Mouse (Mus musculus) retina, embryonic 14.5 days (tissue): ENCODE results near the gene Spice1.

Experiments
- DNase-seq: peaks from one replicate; pipeline ENCODE4 v3.0.0-alpha.2; 2015; ENCODE audit warnings: low spot score

The Spice1 gene

DNA sequence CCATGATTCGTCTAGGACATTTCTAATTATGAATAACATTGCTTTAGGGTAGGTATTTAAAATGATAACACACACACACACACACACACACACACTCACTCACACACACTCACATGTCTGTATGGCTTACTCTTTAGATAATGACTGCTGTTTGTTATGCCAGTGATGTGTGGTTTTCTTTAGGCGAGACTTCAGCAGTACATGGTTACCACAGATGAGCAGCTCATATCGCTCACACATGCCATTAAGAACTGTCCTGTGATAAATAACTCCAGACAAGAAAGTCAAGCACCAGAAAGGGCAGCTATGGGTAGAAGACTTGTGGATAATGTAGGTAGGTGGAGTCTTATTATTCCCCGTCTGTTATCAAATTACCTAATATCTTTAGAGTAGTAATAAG lies 28.5 kb downstream of the Spice1 start:
- no peak for DNase-seq

DNA sequence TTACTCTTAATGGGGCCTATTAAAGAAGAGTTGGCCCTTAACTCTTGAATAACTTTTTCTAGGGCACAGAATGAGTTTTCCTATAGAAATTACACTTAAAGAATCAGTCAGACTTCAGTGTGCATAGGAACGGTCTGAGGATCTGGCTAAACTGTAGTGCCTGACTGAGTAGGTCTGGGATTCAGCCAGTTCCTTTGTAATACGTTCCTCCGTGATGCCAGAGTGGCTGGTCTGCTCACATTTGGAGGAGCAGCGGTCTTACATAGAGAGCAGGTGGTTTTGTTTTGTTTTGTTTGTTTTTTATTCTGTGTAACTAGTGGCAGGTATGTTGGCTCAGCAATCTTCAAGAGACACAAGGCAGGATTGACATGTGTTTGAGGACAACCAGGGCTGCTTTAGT lies 33.1 kb downstream of the Spice1 start:
- no peak for DNase-seq

DNA sequence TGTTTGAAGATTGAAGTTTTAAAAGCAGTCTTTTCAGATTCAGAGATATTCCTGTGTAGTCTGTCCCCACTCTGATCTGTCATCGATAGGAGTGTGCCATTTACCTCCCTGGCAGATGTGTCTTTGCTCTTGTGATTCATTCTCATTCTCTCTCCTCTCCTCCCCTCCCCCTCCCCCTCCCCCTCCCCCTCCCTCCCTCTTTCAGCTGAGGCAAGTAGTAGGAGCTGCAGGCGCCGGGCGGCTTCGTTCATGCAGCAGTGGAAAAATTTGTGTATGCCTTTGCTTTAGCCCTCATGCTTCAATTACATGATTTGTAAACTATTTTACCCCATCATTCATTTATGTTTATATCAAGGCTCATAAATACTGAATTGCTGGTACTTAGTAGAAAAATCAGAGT lies 34.7 kb downstream of the Spice1 start:
- peak; percentile 7 for DNase-seq

DNA sequence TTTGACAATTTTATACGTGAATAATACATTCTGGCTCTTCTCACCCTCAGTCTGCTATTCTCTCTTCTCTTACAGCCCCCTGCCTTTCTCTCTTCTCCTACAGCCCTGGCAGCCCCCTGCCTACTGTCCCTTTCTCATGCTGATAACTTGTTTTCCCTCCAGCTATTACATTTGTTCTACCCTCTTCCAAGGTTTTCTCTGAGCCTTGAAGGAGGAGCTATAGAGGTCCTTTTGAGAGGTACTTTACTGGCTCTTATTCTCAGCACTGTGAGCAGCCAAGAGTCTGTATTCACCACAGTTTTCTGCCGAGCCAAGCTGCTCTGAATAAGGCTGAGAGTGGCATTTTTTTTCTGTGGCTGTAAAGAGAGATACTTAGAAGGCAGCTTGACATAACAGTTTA lies 36.6 kb downstream of the Spice1 start:
- DNase-seq: no peak

DNA sequence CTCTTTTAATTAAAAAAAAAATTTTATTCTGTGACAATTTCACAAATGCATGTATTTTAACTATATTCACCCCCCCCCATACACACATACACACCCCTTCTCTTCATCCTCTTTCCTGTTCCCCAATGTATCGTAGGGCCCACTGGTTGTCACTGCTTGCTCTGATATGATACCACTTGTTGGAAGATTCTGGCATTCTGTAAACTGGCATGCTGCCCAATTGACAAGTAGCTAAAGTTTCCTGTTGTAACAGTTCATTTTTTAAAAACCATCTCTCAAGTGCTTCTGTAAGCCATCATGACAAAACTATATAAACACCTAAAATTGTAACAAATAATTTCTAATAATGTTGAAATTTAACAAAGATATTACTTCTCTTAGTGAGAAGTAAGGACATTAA lies 37.3 kb downstream of the Spice1 start:
- no peak for DNase-seq

DNA sequence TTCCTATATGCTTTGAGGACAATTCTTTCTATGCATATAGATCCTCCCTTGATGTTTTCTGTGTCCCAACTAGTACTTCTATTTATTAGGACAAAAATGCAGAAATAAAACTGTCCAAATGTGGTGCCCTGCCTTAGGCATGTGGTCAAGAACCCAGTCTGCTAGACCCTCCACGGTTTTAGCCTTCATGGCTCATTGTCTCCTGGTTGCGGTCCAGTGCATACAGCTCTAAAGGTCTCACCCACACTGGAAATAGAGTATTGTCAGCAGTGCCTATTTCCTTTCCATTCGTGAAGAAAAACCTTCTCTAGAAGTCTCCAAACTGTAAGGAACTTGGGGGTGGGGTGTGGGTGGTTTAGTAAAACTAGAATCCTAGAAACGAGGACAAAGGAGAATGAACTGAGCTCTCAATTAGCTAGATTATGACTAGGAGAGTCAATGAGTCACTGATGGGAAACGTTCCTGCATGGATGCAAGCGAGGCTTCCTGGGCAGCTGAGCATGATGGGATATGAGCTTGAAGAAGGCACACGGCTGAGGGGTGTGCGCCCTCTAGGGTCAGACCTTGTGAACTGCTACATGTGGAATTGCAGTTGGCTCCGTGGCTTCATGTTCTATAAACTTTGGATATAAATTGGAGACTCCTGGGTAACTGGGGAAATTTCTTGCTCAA lies 45.1 kb downstream of the Spice1 start:
- DNase-seq: peak; percentile 78

DNA sequence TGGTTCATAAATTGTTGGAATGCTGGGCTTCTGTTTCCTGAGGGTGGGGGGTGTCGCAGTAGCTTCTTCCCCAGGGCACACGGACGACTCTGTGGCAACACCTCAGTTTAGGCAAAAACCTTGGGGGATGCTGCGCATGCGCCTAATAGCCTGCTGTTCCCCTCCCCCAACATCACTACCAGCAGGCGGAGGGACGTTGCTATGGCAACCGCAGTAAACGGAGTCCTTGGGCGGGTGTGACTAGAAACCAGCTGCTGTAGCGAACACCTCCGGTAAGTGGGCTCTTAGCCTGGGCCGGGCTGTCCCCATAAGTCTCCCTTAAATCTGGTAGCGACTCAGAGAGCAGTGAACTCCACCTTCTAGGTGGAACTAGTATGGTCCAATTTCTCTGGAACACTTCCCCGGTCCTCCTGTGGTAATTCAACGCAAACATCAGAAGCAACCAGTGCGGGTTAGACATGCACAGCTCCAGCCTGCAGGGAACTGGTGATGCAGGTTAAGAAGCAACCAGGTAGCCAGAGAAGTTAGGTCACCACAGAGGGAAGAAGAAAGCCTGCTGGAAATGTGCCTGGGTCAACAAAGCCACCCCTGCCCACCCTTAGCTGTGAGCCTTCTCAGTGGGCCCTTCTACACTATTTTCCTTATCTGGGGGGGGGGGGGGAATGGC lies 47.8 kb downstream of the Spice1 start, which contains the start of gene Cfap44:
TSS of gene Cfap44 (plus strand) at position 220 of the 667 bp plus-strand sequence.
- DNase-seq: peak; percentile 95

DNA sequence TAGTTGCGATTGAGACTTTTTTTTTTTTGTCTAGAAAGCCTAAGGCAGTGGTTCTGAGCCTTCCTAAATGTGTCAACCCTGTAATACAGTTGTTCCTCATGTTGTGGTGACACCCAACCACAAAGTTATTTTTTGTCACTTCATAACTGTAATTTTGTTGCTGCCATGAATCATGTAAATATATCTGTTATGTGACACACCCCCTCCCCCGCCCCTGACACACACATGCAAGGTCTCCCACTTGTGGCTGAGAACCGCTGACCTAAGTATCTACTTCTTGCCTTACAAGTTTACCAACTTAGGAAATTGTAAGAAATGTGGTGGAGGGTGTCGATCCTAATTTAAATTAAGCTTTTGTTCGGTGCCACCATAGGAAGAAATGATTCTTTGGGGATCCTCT lies 58.0 kb downstream of the Spice1 start:
- no peak for DNase-seq

DNA sequence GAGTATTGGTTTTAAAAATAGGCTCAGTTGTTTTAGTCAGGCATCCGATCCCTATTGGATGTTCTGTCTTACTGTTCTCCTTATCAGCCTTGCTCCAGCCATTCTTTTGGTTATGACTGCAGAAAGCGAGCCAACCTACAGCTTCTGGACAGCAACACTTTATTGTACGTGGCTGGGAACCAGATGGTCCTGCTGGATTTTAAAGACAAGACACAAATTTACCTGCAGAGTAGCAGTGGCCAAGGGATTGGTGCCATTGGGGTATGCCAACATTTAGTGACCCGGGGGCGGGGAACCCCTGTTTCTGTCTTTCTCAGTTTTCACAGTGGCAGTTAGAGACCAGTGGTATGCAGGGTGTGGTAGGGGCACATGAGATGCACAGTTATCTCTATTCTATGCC lies 60.3 kb downstream of the Spice1 start:
- no peak for DNase-seq

DNA sequence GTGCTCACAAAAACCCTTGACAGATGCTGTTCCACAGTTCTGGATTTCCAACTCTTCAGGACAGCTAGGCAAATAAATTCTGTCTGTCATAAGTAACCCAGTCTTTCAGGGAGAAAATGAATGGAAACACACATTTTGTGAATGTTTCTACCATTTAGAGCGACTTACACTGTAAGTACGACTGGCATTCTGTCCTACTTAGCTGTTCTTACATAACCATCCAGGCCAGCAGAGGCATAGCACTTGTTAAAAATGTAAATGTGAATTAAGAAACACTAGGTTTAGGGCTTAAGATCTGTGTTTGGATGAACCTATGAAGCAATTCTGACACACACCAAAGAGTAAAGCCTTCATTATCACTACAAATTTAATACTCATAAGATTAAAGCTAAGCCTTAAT lies 61.4 kb downstream of the Spice1 start:
- no peak for DNase-seq

DNA sequence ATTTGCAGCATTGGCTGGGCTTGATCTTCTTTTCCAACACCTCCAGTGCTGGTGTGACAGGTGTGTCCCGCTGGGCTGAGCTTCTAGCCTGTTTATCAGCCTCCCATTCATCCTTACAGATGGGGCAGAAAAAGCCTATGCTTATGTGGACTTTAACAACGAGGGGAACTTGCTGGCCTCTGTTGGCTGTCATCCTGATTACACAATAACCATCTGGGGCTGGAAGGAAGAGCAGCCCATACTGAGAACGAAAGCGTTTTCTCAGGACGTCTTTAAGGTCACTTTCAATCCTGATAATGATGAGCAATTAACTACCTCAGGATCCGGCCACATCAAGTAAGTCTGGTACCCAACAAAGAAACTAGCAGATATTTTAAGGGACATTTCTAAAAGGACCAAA lies 63.3 kb downstream of the Spice1 start:
- peak; percentile 49 for DNase-seq

DNA sequence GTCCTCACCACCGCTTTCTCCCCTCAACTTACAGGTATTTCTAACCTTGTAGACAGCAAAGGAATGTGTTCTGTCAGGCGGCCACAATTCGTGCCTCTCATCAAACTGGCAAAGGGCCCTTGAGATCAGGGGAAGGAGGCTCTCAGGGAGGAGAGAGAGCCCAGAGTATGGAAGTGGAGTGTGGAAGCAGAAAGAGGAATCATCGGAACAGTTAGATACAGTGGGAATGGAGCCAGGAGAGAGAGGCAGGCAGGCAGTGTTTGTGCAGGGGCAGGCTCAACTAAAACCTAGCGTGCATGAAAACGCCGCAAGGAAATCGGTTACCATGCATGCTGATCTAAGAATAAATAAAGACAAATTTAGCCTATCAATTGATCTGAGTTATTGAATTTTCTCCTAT lies 70.7 kb downstream of the Spice1 start:
- no peak for DNase-seq

DNA sequence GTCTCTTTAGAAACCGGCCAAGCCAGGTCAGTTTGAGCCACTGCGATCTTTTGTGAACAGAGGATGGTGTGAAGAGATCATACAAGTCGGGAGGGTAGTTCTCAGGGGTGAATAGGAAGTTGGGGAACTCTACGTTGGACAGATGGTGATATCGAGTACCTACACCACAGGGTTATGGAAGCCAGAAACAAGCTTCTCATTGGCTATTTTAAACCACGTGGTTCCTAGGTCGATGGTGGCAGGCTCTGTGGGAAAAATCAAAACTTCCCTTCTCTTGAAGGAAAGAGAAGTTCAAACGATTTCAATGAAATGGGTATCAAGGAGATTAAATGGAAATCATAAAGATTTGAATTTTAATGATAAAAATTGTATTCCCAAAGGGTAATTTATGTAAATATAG lies 74.8 kb downstream of the Spice1 start:
- DNase-seq: no peak

DNA sequence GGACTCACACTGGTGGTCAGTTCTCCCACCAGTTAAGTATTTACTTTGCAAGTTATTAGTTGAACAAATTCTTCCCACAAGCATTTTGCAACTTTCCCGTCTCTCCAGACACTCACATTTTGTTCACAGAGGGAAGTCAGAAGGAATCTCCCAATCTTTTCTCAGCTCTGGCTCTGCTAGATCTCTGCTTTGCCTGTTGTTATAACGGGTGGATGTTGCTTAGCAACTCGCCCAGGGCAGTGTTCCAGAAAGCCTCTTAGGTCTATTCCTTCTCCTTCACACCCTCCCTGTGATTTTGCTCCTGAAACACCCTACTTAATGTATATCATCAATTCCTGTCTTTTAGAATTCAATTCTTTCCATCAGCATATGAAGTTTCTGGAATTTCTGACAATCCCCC lies 76.6 kb downstream of the Spice1 start:
- no peak for DNase-seq

DNA sequence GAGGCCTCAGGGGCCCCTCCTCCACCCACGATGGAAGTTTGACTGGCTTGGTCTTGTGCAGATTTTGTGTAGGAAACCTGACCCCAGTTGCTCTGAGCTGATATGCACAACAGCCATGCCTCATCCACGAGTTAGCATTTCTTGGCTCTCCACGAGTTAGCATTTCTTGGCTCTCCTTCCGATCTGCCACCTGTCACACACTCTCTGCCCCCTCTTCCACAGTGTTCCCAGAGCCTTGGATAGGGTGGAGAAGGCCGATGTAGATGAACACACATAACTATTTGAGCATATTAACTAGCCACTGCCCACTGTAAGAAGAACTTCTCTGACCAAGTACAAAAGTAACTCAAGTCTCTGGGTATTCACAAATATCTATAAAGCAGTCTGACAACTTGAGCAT lies 81.5 kb downstream of the Spice1 start:
- no peak for DNase-seq

DNA sequence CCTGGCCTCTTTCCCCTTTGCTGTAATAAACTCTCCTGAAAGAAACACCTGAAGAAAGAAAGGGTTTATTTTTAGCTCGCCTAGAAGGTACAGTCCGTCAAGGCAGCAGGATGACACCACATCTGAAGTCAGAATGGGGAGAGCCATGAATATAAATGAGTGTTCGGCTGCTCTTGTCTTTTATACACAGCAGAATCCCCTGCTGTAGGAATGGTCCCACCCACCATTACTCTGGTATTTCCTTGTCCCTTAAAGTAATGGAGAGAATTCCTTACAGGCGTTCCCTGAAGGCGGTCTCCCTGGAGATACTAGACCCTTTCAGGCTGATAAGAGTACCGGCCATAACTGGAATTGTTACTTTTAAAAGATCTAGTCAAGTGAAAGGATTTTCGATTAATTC lies 83.1 kb downstream of the Spice1 start:
- no peak for DNase-seq

DNA sequence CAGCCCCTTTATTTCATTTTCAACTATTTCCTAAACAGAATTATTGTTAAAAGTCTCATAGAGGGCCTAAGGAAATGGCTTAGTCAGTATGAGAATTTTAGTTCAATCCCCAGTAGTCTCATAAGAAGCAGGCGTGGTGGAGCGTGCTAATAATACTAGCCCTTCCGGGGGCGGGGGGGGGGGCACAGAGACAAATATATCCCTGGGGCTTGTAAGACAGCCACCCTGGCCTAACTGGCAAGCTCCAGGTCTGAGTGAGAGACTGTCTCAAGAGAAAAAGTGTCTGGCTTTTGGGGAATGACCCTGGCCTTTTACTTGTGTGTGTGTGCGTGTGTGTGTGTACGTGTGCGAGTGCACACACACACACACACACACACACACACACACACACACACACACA lies 88.0 kb downstream of the Spice1 start:
- no peak for DNase-seq

DNA sequence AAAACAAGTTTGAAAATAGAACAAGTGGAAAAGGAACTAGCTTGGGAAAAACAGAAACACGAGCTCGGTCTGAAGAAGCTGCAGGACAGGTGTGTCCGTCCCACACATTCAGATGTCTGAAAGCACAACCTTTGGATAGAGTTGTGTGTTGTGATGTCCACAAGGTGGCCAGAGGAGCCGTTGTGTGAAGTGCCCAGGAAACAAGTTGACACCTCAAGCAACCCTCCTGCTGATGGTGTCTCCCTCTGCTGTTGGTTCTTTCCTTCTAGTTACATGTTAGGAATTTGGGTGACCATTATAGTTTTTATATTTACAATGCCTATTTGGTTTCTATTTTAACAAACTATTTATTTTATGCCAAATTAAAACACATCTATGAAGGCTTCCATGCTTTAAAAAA lies 88.6 kb downstream of the Spice1 start:
- DNase-seq: no peak
